Mouse (Mus musculus) telencephalon, adult 2 months (tissue): ENCODE results near the gene Cwc15.
"Not testable (repeated sequence)": the region's sequence is repeated elsewhere in the genome, so short reads cannot be mapped to it uniquely, and the experiment has no call there.

Experiments
- DNase-seq: peaks from one replicate; pipeline ENCODE4 v3.0.0-alpha.2; 2011; ENCODE audit warnings: low read depth, low spot score

The Cwc15 gene

DNA sequence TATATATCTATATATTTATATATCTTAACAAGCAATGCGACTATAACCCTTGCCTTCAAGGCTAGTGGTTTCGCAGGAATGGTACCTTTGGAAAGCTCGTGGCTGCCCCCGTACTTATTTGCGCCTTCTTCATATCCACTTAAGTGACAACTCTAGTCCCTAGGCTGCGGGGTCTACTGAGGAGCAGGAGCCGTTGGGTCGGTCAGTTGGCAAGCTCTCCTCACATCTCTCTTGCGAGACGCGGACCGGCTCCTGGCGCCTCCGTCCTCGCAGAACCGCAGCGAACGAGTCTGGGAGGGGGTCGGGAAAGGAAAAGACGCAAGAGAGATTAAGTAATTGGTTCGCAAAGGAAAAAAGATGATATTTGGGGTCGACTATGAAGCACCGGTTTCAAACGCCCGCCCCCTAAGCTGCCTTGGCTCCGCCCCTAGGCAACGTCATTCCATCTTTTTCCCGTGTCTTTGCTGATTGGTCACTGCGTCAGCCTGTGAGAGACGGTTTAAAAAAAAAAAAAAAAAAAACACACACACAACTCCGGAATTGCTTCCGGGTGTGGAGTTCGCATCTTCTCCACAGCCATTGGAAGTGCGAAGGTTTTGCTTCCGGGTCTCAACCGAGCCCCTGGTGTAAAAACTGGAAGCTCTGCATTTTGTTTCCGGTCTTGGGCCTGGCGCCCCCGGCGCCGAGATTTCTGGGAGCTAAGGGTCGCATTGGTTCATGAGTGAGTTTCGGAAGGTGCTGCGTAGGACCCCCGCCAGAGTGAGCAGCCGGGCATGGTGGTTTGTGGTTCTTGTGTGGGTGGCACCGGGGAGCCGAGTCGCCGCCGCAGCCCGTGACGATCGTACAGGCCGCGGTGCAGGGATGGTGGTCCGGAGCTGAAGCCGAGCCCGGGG, at the start of gene Cwc15, which contains the start of gene Kdm4d:
Cwc15 (plus strand) TSS at position 595 of the 893 bp plus-strand sequence.
Kdm4d (minus strand) TSS at position 460 of the 893 bp plus-strand sequence.
- peak; percentile 99 for DNase-seq

DNA sequence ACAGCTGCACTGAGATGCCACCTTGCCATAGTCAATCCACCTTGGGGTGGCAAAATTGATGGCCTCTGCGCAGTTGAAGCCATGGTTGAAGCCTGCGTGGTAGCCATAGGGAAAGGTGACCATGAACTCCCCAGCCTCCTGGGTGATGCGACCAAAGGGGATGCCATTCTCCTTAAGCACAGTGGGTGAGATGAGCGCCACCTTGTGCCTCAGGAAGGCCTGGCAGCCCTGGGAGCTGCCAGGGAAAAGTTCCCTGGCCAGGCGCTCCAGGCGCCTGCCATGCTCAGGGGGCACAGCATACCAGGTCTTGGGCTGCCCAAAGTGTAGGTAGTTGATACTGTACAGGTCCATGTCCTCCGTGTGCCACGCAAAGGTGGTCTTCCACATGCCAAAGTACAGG, 49.3 kb upstream of the Cwc15 start:
- not testable (repeated sequence) for DNase-seq

DNA sequence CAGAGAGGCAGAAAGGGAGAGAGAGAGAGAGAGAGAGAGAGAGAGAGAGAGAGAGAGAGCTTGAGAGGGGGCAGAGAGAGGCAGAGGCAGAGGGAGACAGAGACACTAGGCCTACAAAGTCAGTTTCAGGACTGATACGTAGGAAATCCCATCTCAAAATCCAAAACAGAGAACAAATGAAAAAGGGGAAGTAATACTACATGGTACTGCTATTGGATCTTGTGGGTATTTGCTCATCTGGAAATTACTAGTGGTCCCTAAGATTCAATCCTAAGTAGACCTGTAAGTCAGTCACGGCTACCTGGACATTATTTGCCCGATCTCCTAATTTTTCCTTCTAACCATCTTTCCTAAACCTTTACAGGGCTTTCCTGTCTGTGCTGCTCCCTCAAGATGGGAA, 44.1 kb upstream of the Cwc15 start:
- DNase-seq, result no peak

DNA sequence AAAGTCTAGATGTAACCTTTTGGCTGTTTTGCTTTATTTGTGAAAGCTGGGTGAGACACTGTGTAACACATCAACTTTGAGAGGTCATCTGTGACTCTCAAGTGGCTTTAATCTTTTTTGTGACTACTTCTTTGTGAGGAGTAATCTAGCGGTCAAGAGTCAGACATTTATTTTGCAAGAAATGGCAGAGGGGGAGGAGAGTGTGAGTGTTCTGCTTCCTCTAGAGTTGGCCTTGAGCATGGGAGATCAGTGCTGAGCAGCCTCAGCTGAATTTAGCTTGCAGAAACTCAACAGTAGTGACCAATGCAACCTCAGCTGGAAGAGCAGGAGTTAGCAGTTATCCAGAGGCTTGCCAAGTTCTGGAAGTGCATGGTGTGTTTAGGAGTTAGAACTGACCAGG, 37.9 kb upstream of the Cwc15 start:
- not testable (repeated sequence) for DNase-seq

DNA sequence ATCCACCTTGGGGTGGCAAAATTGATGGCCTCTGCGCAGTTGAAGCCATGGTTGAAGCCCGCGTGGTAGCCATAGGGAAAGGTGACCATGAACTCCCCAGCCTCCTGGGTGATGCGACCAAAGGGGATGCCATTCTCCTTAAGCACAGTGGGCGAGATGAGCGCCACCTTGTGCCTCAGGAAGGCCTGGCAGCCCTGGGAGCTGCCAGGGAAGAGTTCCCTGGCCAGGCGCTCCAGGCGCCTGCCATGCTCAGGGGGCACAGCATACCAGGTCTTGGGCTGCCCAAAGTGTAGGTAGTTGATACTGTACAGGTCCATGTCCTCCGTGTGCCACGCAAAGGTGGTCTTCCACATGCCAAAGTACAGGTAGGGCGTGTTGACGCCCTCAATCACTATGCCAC, 36.7 kb upstream of the Cwc15 start:
- DNase-seq, result not testable (repeated sequence)

DNA sequence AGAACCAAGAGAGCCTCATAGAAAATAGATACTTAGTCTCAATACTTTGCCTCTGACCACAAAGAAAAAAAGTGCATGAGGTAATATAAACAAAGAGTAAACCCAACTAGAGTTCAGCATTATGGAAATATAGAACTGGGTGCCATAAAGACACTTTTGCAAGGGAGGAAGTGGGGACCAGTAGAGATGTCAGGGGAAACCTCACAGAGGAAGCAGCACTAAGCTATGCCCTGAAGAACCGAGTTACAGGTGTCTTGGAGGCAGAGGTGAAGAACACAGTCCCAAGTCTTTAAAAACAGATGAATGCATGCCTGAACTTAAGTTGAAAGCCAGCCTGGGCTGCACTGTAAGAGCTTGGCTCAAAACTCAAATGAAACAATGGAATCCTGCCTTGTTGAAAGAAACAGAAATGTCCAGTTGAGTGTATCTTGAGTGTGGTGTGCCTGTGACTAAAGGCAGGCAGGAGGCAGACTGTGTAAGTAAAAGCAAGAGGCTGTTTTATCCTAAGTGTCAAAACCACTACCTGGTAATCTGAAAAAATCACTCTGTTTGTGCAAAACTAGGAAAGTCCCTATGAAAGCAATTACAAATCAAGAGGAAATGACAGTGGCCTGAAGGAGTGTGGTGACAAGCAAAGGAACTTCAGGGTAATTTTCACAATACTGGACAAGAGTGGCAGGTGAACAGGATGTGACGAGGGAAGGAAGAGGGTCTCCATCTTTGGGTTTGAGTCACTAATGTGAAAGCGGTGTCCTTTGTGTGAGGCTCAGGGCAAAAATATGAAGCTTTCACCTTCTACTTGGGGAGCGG, 1.3 kb upstream of the Cwc15 start:
- no peak for DNase-seq

DNA sequence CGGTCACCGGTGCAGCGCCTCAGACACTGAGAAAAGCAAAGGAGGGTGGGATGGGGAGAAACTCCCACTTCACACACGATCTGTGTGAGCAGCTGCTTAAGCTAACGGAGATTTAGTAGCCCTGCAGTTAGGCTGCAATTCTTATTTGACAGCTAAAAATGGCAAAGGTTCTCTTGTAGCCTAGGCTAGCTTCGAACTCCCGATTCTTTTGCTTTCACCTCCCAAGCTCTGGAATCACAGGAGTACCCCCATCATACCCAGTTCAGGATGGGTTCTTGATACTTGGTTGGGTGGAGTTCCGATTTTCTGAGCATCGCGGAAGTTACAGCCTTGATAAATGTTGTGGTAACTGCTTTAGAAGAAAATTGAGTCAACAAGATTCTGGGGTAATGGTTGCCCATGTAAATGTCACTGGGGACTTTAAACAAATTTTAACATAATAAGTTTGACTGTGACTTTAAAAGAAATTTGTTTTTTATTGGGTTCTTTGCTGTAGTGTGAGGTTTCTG, 553 bp downstream of the Cwc15 start:
- DNase-seq, result no peak

DNA sequence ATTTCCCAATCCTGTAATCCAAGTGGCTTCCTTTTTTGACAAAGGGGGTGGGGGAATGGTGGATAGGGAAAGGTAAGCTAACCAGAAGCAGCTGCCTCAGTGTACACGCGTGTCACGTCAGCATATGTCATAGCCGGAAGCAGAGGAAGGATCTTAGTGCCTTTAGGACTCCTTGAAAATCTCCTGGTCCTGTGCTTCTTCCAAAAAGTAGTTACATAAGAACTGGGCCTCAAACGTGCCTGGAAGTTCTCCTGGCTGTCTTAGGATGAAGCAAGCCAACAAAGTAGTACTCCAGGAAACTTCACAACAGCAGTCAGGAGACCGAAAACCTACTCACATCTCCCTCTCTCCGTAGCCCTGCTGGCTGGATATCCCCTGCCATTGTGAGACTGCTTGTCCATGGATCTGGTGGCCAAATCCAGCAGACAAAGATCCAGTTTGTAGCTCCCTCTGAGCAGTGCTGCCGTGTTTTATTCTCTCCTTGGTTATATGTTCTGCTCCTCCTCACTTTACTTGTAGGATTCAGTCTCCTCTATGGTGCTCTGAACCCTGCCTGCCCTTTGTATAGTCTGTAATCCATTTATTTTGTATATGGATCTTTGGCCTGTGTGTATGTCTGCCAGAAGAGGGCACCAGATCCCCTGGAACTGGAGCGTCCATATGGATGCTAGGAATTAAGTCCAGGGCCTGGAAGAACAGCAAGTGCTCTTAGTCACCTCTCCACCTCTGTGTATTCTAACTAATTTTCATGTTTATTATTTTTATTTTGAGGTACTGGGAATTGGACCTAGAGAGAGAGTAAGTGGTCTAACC, 12.4 kb downstream of the Cwc15 start:
- no peak for DNase-seq

DNA sequence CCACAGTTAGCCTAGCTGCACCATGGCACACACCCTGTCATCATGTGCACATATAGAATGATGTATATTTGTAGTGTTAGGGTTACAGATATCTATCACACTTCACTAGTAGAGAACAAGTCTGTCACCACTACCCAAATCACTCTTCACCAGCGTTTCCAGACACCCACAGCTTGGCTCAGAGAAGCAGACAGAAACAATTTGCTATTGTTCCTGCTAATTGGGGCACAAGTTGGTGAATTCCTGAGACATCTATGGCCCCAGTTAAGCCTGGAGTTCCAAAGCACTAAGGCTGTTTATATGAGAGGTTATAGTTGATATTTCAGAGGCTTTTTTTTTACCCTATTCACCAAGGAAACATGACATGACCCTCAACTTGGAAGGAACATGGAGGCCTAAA, 16.9 kb downstream of the Cwc15 start:
- DNase-seq, result no peak

DNA sequence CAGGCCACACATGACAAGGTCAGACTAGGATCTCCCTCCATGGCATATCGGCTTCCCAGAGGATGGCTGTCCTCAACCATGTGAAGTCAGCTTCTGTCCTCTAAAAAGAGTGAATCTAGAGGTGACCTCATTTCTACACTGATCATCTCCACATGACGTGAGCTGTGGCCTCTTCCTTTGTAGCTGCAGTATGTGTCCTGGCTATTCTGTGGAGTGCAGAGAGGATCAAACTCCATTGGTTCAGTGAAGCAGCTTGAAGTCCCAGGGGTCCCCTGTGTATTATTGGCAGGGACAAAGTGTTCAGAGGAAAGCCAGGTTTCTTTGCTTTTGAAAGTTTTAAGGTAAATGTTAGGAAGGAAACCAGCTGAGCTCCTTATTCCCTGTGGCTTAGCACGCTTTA, 17.7 kb downstream of the Cwc15 start:
- DNase-seq, result no peak

DNA sequence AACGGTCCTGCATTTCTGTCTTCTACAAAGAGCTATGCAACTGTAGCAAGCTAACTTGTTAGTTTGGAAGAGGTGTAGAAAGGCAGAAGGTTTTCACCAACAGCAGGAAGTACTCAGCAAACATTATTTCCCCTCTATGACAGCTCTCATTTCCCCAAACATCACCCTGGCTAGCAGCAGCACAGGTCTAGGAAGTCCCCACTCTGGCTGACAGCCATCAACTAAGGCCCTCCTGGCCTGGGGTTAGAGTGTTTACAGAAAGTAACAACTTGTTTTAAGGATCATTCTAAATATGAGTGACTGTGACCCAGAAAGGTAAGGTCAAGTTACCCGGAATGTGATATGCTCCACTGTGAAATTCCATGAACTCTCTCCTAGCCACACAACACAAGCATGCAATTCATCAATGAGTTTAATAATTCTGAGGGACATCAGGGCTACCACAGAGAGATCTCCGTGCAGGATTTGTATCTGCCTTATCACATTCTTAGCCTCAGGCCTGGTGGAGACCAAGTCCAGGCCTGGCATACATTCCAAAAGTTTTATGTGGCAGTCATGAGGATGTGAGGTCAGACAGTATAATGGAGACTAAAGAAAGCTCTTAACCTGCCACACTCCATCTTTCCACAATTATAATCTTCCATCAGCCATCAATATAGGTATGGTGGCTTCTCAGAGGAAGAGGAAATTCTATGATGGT, 20.7 kb downstream of the Cwc15 start:
- DNase-seq, result no peak

DNA sequence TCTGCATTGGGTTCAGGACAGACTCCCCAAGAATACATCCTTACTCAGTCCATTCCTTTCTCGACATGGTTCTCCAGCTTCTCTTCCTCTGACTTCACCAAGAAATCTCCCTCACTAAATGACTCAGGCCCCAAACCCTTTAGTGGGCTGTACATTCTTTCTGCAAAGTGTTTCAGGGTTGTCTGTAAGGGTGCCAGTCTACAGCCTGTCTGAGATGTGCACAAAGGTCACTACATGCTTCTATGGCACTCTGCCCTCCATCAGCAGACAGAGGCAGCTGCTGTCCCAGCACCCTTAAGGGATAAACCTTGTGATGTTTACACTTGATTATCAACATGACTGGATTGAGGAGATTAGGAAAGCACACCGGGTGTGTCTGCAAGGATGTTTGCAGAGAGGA, 21.3 kb downstream of the Cwc15 start:
- DNase-seq, result no peak

DNA sequence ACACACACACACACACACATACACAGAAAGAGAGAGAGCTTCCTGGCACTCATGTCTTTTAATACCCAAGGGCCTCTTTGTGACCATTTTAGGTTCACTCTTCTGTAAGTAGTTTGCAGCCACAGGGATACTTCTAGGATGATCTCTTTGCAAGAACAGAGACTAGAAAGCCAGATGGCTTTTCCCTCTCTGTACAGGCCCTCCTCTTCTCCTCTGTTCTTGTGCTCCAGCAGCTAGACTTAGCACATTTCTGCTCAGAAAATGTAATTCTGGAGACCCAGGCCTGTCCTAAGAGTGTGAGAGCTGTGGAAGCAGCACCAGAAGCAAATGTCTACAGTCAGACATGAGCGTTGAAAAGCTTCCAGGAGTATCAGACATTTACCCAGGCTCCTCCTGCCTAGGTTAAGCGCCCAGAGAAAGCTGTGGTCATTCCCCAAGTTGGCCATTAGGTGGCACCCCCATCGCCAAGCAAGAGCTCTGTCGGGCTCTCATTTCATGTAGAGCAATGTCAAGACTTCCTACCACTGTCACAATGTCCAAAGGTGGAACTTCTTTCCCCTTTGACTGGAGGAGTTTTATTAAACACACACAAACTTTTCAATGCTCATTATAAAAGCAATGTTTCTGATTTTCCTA, 23.1 kb downstream of the Cwc15 start:
- DNase-seq, result peak; percentile 47

DNA sequence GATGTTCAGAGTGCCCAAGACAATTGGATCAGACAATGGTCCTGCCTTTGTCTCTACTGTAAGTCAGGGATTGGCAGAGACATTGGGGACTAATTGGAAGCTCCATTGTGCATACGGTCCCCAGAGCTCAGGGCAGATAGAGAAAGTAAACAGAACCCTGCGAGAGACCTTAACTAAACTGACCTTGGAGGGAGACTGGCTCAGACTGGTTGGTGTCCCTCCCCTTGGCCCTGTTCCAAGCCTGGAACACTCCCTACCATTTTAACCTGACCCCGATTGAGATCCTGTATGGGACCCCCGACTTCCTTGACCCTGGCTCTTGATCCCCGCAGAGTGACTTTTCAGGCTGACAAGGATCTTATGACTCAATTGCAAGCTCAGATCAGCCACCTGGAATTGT, 29.6 kb downstream of the Cwc15 start:
- DNase-seq, result no peak

DNA sequence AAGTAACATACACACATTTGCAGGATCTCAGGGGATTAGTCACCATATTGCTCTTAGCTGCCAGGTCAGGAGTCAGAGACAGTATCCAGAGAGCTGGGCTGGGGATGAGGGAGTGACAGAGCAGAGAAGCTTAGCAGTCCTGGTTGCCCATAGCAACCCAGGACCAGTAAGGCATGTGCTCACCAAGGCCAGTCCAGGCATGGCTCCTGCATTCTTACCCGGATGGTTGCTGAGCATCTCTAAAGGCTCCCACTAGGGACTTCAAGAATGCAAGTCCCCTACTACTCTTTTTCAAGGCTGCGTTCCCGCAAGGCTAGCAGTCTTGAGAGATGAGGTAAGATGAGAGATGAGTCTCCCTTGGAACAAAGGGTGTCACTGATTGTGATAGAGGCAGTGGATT, 31.9 kb downstream of the Cwc15 start:
- DNase-seq, result no peak

DNA sequence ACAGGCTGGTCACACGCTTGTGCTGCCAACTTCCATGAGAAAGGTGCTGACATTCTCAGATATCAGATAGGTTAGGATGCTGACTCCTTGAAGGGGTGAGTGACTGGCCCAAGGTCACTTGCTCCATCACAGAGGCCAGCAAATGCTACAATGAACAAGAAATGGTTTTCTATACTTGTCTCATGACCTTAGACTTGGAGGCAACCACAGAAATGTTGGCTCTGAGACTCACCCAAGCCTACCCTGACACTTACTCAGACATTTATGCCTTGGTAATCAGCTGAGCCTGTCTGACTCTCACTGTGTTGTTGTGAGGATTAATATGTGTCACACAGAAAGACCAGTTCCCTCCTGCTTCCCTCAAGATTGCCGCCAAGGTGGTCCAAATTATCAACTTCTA, 33.2 kb downstream of the Cwc15 start:
- DNase-seq, result no peak

DNA sequence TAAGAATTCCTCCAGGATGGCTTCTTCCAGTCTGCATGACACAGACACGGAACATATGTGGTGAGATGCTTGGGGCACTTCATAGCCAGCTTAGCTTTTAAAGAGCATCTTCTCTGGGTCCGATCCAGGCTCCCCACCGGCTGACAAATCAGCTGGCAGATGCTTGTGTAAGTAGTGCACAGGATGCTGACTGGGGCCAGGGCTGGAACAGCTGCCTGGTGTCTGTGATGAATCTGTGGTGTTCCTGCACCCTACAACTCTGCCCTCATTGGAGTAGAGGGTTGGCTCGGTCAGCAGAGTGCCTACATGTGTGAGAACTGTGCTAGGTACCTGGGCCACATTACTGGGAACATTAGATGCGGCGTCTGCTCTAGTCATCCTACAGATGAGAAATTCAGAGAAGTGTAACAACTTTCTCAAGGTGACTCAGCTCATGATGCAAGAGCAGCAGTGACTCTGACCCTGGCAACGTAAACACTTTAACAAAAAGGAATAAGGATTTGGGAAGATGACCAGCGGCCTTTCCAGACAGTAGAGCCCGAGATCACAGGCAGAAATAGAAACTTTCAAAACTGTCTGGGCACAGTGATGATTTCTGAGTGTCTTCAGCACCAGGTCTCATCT, 34.5 kb downstream of the Cwc15 start:
- DNase-seq, result no peak

DNA sequence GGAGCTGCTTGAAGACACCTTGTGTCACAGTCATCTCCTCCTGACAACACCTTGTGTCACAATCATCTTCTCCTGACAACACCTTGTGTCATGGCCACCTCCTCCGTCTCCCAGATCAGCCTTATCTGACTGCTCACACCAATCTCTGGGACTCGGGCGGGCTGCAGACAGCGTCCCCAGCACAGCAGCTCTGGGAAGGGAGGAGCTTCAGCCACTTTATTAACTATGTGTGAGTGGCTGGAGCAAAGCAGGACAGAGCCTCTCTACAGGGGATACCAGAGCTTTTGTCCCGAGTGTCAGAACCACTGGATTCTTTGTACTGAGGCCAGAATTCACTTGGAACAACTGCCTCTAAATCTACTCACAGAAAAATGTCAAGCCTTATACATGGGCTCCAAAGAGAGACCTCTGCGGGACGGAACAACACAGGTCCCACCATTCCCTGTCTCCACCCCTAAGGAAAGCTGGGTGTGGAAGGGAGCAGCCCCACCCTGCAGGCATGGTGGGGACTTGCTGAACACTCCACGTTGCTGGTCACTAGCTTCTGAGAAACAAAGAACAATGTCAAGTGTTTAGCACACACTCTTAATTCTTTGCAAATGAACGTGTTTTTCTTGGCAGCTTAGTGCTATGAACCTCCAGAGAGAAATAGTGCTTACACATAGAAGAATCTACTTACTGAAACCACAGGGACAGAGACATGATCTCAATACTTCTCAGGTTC, 43.8 kb downstream of the Cwc15 start:
- no peak for DNase-seq

DNA sequence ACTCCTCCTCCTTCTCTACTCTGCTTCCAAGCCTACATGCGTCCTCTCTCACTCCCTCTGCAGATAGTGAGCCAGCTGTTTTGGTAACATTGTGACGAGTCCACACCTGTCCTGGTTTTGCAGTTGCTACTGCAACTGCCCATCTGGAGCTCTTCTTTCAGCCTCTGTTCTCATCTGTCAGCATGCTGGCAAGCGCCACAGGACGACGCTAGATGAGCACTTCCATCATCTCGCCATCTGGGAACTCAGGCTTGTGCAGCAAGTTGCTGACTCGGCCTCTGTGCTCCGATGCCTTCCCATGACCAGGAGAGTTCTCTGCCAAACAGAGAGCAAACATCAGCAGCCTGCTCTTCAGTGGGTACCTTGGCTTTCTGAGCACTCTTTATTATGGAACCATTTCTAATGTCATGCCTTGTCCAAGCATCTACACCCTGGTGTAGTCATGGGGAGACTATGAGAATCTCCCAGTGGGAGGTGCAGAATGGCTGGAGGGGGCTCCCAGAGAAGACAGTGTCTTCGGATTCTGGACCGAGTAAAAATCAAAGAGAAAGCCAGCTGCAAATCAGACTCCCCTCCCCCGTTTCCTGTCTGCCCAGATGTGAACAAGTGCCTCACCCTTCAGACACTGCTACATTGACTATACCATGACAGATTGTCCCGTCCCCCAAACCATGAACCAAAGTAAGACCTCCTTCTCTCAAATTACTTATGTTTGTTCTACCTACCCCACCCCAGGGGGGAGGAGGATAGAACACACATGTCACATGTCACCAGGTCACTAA, 47.4 kb downstream of the Cwc15 start:
- no peak for DNase-seq
